Mouse (Mus musculus): ENCODE measurements at regions not wholly inside any gene's neighbourhood (a gene's known extent, or its start where the extent isn't known, plus 50 kb on each side); places are given as distances from the start of the nearest gene placed in this dataset.
"Not testable (repeated sequence)": the region's sequence is repeated elsewhere in the genome, so short reads cannot be mapped to it uniquely, and the experiment has no call there.

DNA sequence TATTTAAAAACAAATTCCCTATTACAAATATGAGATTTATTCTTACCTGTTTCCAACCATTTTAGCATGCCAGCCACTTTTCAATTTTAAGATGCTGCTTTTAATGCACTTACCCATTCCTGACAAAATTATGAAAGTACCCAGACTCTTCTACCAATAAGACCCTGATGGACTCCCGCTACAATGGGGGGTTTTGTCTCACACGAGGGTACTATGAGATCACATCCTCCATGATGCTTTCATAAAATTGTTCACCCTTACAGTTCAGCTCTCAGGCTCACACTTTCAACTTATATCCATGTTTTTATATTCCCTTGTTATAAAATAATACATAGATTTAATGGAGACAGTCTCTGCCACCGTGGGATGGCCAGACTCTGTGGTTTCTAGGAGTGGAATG is 68.1 kb upstream of the Adamts18 start:
- DNase-seq: no peak

DNA sequence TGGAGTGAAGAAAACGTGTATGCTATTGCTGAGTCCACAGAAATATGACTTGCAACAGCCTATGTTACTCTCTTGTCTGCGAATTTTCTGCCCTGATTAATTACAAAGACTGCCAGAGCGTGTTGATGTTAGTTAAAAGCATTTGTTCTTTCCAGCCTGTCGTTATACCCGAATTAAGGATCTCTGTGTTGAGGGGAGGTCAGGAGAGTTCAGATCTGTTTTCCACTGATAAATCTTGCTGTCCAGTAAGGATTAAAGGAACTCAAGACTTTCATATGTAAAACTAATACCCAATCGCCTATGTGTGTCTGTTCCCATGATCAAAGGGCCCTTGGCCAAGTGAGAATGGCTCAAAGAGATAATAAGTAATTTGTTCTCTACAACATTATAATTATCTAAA is 68.7 kb upstream of the Adamts18 start:
- DNase-seq: no peak

GRCm38 (mm10) chr8:113920306-113920705 is 71.8 kb upstream of the Adamts18 start:
- DNase-seq: no peak

- DNase-seq: no peak
Observed at GRCm38 (mm10) chr8:113923381-113923780, 74.8 kb upstream of the Adamts18 start.

GRCm38 (mm10) chr8:113953721-113954120 is 105.2 kb upstream of the Adamts18 start:
- DNase-seq: no peak

- DNase-seq: no peak
Observed at GRCm38 (mm10) chr8:113956439-113957043, 108.0 kb upstream of the Adamts18 start.

DNA sequence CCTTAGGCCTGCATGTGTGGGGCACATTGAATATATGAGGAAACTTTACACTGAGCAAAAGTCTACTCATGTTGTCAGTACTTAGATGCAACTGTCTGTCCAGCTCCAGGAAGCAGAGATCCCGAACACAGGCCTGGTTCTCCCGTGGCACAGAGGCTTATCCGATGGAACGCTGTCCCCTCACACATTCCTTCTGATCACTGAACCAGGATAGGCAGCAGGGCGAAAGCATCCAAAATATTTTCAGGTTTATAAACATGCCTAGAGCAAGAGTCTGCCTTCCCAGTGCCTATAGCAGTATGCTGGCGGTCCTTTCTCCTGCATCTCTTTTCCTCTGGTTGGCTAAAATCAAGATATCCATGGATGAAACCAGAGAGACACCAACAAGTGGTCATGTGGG is 109.3 kb upstream of the Adamts18 start:
- no peak for DNase-seq

GRCm38 (mm10) chr8:113975810-113976209 is 127.3 kb upstream of the Adamts18 start:
- no peak for DNase-seq

DNA sequence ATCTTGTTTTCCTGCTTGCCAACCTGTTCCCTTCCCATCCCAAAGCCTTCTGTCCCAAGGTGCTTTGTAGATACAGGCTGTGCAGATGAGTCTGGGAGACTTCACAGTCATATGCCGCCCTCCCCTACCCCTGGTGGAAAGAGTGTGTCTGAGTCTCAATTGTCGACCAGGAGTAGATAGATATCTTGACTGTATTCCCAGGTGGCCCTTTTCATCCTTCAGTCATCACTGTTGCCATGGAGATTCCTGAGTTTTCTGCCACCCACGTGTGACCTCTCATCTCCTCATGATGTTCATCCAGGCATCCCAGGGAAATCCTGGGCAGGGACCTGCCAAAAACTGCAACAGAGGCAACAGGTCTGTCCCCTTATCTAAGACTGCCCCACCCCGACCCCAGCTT is 128.1 kb upstream of the Adamts18 start:
- DNase-seq: no peak

DNA sequence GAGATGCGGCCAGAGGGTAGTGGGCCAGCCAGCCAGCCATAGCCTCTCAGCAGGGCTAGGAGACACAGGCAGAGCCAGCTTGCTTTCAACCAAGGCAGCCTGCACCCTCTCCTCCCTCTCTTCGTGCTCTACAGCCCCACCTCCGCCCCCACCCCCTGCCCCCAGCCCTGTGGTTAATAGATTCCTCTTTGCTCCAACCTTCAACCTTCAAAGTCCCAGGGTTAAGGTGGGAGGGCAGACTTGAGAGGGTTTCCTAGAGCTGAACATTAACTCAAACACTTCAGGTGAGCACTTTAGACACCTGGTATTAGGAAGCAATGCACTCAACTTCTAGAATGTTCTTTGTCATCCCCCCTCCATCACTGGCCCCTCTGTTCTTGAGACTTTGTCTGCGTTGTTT is 128.5 kb upstream of the Adamts18 start:
- no peak for DNase-seq

- DNase-seq: no peak
Observed at GRCm38 (mm10) chr8:113978946-113979345, 130.4 kb upstream of the Adamts18 start.

GRCm38 (mm10) chr8:113979837-113980236 is 131.3 kb upstream of the Adamts18 start:
- DNase-seq: no peak

GRCm38 (mm10) chr8:113981339-113981738 is 132.8 kb upstream of the Adamts18 start:
- DNase-seq: no peak

GRCm38 (mm10) chr8:113984845-113985244 is 136.3 kb upstream of the Adamts18 start:
- peak; percentile 41 for DNase-seq

DNA sequence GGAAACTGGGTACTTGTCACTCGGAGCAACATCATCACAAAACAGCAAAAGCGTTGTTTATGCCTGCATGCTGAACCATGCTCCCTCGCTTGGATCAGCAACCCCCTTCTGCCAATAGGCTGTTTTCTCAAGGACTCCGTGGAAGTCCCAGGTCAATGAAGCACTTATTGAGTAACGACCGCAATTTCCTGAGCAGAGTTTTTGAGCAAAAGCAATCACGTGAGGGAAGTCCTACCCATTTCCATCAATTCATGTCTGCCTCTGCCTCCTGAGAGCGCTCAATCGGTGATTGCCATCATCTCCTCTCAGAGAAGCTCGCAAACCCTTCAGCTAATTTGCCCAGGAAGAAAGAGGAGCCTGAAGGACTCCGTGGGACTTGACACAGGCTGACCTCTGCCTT is 136.9 kb upstream of the Adamts18 start:
- no peak for DNase-seq

DNA sequence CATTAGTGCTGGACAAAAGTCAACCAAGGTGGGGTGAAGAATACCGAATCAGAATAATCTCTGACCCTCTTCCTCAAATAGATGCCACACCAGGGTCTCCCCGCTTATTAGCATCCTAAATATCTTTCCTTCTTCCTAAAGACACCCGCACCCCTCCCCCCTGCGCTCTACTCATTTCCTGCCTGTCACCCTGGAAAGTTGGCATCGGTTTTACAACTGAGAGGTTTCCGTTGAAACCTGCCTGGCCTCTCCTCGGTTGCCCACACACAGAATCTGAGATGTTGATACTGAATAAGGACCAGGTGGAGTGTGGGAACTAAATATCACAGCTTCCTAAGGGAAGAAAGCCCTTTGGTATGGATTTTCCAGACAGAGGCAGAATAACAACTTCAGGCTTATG is 137.4 kb upstream of the Adamts18 start:
- DNase-seq: no peak

DNA sequence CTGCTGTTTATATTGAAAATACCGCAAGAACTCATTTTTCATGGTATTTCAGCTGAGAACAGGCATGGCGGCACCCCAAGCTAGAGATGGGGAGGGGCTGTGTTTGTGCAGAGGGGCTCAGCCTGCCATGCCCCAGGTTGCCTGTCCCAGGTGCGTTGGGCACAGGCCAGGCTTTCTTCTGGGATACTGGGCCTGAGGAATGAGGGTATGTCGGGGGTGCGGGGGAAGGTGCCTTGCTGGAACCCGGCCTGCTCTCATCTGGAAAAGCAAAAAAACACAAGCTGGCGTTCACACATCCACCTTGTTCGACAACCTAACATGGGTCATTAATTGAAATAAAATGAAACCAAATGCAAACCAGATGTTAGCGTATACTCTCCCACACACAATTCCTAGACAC is 142.2 kb upstream of the Adamts18 start:
- DNase-seq: no peak

- no peak for DNase-seq
Observed at GRCm38 (mm10) chr8:113998881-113999280, 134.5 kb upstream of the Nudt7 start.

- DNase-seq: no peak
Observed at GRCm38 (mm10) chr8:114001674-114002073, 131.7 kb upstream of the Nudt7 start.

DNA sequence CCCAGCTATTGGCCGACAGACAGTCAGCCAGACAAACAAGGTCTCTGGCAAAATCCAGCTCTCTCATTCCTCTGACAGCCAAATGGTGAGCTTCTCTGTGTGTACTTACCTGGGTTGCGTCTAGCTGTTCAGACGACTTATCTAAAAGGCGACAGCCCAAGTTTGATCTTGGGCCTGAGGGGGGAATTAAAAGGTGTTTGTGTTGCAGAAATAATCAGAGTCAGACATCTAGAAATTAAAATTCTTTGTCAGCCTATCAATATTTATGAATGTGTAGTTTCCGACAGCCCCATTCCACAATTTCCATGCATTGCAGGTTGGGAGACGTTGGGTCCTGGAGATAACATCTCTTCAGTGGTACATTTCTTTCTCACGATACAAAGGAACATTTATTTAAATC is 128.9 kb upstream of the Nudt7 start:
- no peak for DNase-seq

- DNase-seq: no peak
Observed at GRCm38 (mm10) chr8:114006587-114006986, 126.8 kb upstream of the Nudt7 start.

- no peak for DNase-seq
Observed at GRCm38 (mm10) chr8:114007103-114007502, 126.3 kb upstream of the Nudt7 start.

DNA sequence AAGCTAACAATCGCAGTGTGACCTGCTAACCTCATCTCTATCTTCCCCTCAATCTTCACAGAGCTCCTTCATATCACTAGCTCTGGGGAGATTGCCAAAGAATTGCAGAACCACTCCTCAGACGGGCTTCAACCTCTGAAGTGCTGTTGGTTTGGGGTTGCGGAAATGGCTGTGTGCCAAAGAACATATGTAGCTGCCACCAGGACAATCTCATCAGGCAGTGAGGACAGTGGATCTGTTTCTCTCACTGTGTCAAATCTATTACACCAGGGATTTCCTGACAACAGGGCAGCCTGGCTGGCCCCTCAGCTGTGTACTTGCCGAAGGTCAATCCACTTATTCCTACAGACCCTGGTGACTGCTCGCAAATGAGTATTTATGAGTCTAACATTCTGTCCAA is 115.0 kb upstream of the Nudt7 start:
- DNase-seq: no peak

GRCm38 (mm10) chr8:114030141-114030540 is 103.2 kb upstream of the Nudt7 start:
- not testable (repeated sequence) for DNase-seq

- DNase-seq: no peak
Observed at GRCm38 (mm10) chr8:114052426-114052825, 80.9 kb upstream of the Nudt7 start.

DNA sequence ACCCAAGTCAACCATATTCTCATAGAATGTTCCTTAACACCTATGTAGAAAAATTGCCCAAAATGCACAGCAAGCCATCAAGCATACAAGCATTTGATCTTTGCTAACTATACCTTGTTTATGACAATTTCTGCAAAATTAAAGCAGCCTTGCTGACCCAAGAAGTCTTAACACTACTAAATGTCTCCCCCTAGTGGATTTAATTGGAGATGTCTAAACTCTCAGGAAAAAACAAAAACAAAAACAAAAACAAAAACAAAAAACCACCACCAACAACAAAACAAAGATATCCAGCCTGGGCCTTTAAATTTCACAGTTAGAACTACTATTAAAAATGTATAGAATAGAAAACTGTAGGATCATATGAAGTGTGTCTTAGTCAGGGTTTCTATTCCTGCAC is 69.8 kb upstream of the Nudt7 start:
- DNase-seq: no peak

Measured in thymus, postnatal 14 days (tissue).